Mouse (Mus musculus) central nervous system, embryonic 14 days (tissue): ENCODE measurements around the gene Ocln. TPM values are rescaled to one million over a fixed set of nuclear protein-coding genes. Genes with fewer than 3 reads are reported as not detected.

ENCODE experiments used
- polyA plus RNA-seq: library from polyadenylated mRNA; depleted of rRNA; stranded (reverse); fragments of >200 nt; gene quantifications from 2 replicates; pipeline ENCODE4 v1.2.3, GENCODE M21; 2012; rRNA removed

Ocln gene
- polyA plus RNA-seq: 2.8 TPM in 2 replicates

DNA sequence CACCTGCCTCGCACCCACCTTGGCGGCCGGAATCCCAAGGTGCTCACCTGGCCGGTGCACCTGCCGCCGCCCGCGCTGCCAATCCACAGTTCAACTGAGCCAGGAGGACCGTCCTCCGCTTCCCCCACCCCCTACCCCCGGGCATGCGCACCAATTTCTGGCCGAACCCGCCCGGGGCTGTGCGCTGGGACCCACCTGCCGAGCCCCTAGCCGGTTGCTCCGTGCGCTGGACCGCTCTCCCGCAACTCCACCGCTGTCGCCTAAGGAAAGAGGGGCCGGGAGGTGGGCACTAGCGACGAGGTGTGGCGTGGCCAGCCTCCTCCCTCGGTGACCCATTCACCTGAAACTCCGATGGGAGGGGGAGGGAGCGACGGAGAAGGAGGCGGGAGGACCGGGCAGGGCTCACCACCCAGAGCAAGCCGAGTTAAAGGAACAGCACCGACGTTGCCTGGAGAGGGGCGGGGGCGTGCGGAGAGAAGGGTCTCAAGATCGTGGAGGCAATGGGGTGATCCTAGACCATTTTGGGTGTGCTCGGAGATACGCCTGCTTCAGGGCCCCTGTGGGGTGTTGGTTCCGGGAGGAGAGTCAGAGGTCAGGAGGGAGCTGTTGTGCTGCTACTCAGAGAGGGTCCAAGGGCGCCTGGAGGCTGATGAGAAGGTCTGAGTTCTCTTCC lies at the start of gene Ocln:
TSS of gene Ocln (minus strand) at position 350 of the 673 bp plus-strand sequence.

DNA sequence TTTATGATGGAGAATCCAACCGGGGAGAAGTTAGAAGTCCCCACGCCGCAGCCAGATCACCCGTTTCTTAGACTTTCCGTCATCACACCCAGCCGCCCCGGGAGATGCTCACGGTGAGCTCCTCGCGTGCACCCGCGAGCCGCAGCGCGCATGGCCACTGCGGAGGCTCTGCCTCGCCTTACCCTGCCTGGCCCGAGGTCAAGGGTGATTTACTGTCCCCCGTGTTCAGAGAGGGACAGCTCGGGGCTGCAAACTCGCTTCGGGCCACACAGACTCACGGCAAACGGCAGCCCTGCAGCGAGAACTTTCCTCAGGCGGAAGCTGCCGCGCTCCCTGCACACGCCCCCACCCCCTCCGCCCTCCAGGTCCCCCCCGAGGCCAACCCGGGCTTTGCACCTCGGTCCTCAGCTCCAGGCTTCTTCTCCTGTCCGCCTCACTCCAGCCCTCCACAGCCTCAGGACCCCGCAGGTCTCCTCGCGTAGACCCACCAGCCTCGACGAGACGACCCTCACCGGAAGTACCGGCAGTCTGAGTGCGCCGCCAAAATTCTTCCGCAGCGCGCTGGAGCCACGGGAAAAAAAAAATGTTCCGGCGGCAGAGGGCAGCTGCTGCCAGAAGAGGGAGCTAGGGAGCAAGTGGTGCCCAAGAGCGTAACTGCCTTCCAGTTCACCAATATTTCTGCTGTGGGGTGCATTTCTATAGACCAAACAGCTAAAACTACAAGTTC lies 60.3 kb downstream of the Ocln start, which contains the start of gene Gtf2h2:
TSS of gene Gtf2h2 (minus strand) at position 519 of the 727 bp plus-strand sequence.

DNA sequence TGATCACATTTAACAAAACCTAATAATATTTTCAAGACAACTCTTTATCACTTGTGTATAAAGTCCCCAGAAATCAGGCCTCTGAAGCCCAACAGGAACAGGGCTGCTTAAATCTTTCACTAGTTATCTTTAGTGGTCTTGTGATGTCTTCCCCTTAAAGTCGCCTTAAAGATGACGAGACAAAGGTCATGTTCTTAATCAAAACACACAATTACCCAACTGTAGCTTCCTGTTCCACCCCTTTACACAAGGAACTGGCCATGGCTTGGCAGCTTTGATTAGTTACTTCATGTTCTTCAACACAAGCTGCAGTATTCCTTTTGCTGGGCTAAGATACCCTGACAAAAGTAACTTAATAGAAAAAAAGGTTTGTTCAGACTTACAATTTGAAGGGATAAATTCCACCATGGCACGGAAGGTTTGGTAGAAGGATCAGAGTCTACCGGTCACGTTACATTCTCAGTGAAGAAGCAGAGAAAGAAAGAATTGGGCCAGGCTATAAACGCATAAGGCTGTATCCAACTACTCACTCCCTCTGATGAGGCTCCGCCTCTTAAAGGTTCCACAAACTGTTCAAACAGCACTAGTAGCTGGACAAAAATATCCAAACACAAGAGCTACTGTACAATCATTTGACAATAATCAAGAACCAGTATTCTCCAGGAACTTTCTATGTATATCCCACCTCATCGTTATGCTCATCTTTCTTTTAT lies 99.9 kb downstream of the Ocln start, which contains the start of gene Naip1:
TSS of gene Naip1 (minus strand) at position 455 of the 713 bp plus-strand sequence.

Other genes with a start within 250 kb of the Ocln start
- gene Naip6, start 235.0 kb downstream of the Ocln start, polyA plus RNA-seq: 0.23 and 0.28 TPM in 2 replicates
- 0.05 TPM in 2 replicates for gene Naip1, start 99.8 kb downstream of the Ocln start, polyA plus RNA-seq
- gene Gtf2h2, start 60.1 kb downstream of the Ocln start, polyA plus RNA-seq: 79.0 and 81.0 TPM in 2 replicates
- gene Marveld2, start 64.3 kb upstream of the Ocln start, polyA plus RNA-seq: 1.8 and 2.8 TPM in 2 replicates
- 252 and 281 TPM in 2 replicates for gene Ak6, start 98.3 kb upstream of the Ocln start, polyA plus RNA-seq
- 15.8 and 18.6 TPM in 2 replicates for gene Rad17, start 98.3 kb upstream of the Ocln start, polyA plus RNA-seq
- gene Taf9, start 98.9 kb upstream of the Ocln start, polyA plus RNA-seq: 28.4 and 28.7 TPM in 2 replicates
- 1.3 and 1.6 TPM in 2 replicates for gene Ccdc125, start 117.0 kb upstream of the Ocln start, polyA plus RNA-seq
- 33.1 and 34.7 TPM in 2 replicates for gene Cdk7, start 178.2 kb upstream of the Ocln start, polyA plus RNA-seq
- 63.1 and 63.6 TPM in 2 replicates for gene Mrps36, start 191.9 kb upstream of the Ocln start, polyA plus RNA-seq
- gene Cenph, start 223.2 kb upstream of the Ocln start, polyA plus RNA-seq: 14.4 and 14.5 TPM in 2 replicates
- 72.6 and 104 TPM in 2 replicates for gene Ccnb1, start 233.9 kb upstream of the Ocln start, polyA plus RNA-seq